Mouse (Mus musculus): Measurements from ENCODE around the gene Ext2.

Gene Ext2

DNA sequence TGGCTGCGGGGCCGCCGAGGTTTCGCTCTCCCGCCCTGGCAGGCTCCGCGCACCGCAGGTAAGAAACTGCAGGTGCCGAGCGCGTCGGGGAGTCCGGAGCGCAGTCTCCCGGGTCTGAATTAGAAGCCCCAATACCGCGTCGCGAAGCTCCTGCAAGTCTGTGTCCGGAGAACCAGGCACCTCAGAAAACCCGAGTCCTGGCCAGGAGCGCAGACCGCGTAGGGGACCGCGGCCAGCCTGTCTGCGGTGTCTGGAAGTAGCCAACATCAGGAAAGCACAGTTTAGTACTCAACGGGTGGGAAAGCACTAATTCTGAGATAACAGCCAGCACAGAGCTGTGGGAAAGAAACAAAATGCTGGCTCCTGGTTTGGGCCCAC, 179.0 kb downstream of the Ext2 start:
- in situ Hi-C loops (cut with MboI, MseI) = loop anchor here (10.0 kb wide), 1 partner anchor 541 kb away; no protein-coding TSS in a partner anchor

DNA sequence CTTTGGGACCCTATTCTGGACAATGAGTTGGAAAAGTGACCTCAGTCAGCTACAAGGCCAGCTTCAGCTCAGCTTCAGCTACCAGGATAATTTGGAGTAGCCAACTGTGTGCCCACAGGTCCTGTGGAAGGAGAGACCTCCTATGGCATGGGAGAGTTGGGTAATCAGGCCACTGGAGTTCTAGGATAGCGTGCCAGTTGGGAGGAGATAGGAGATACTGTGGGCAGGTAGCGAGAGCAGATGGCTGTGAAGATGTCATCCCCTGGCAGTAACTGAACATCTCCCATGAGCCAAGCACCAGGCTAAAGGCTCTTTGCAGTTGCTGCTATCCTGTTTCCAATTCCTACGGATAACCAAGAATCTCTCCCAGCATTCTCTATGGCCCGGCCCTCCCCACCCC, 187.8 kb downstream of the Ext2 start:
- in situ Hi-C loops (cut with MboI, MseI) = no loop called here

DNA sequence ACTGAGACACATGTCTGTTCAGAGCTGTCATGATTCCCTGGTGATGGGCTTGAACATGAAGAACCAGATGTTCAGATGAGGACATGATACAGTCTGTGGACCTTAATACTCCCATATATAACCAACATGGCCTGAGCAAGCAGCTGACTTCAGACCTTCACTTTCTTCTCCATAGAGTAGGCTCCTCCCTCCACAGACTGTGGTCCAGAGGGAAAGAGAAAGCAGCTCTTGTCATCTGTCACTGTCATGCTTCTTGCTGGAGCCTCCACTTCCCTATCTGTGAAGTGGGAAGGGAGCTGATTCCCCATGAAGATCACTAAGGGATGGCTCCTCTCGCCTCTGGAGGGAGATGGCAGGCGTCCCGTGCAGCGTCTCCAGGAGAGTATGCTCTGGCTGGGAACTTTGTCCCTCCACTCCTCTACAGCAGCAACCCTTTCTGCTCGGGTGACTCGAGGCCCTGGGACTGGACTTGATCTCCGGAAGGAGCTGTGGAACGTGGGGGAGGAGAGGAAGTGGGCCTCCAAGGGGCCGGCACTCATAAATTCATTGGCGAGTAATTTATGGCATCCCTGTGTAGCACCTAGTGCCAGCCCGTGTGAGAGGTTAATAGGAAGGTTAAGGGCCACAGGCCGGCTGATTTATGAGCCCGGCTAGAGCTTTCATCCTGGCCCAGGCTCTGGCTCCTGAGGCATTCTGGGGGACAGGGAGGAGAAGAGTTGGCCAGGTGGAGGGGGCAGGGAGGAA, 197.5 kb downstream of the Ext2 start:
- in situ Hi-C loops (cut with MboI, MseI) = no loop called here

DNA sequence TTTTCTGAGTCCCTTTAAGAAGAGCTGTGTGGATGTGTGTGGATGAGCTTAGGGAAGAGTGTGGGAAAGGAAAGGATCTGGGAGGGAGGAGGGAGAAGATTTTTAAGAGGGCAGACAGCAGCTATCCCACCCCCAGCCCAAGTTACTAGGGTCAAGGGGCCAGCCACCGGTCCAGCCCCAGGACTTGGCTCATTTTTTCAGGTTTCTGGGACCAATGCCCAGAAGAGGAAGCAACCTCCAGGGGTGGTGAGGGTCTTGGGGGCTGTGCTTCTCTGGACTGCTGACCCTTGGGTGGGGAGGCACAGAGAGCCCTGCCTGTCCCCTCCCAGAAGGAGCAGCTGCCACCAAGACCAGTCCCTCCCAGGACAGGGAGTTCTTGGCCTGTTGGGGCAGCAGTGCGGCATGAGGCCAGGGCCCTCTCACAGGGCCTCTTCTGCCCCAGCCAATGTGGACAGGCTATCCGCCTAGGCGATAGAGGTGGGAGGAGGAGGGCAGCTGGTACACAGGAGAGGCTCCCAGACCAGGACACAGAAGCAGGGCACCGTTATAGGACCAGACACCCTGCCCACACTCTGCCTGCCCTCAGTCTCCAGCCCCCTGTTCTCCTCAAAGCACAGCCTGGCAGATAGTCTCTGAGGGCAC, 203.0 kb downstream of the Ext2 start:
- in situ Hi-C loops (cut with MboI, MseI) = no loop called here

DNA sequence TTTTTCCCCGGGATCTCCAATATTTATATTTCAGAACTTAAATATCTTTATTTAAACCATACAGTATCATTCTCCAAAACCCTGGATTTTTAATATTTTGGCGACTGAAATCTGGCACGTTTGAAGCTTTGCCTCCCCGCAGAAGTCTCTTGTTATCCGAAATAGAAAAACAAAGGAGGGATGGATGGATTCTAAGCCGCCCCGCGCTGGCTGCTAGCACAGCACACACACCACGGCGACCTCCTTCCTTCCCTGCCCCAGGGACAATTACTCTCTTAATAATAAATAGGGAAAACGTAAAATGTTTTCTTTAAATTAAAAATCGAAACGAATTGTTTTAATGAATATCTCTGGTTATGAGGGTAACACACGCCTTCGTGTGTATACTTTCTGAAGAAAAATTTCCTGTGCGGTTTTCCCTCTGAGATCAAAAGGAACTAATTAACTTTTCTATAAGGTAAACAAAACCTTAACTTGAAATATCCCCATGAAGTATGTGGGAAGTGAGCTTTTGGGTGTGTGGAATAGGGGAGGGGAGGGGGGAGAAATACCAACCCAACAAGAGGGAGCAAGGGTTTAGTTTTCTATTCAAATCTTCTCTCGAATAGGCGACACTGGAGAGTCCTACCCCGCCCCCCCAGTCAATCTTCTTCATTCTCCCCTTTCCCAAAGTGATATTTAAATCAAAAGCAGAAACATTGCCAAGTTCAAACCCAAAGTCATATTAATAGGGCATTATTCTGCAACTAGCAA, 203.7 kb downstream of the Ext2 start:
- in situ Hi-C loops (cut with MboI, MseI) = no loop called here

DNA sequence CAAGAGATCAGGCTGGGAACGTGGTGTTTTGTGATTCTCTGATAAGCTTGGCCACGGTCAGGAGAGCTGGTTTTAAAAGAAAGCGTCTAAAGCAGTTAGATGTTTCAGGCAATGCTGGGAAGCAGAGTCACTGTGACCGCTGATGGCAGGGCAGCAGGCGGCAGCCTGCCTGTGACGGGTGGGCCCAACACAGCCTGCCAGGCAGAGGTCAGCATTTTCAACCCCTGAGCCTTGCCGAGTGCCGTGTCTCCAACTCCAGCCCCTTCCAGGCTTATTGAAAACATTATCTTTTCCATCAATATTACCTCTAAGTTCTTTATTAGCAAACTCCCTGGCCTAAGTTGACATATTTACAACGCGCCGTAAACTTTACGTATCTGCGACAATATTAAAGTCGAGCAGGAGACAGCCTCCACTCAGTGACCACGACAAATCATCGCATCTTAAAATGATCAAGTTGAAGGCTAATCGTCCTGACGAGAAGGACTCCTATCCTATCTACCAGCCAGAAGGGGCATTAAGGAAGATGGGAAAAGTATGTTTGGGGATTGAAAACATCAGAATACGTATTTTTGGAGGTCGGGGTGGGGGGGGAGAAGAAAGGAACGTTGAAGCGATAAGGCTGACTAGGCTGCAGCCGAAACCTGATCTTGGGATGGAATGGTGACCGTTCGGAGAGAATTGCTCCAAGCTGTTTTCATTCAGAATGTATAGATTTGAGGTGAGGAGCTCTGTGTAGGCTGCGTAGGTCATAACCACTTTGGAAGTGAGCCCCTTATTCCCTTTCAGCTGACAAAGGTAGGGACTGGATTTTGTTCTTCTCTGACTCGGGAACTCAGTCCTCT, 206.3 kb downstream of the Ext2 start:
- in situ Hi-C loops (cut with MboI, MseI) = no loop called here

DNA sequence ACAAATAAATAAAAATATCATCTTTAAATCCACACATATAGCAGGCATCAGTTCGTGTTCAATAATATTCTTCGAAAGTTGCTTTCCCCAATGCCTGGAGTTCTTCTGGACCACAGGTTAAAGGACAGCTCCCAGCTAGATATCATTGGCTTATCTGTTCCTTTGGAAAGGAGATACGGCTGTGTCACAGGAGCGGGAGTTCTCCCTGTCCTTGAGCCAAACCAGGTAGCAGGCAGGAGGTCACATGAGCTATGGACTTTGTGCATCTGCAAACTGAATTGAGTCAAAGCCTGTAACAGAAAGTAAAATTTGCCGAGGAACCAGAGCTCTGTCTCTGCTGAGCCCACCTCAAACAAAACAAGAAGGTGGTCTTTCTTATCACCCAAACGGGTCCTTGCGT, 209.3 kb downstream of the Ext2 start:
- in situ Hi-C loops (cut with MboI, MseI) = no loop called here
